ENCODE assay signal across 8 mouse cellular contexts in genomic region chr2:90846955-90847680, GRCm38 (mm10). TPM values are rescaled to one million over a fixed set of nuclear protein-coding genes. Genes with fewer than 3 reads are reported as not detected.
DNase-seq lines count a peak whose midpoint lies in the region; ATAC-seq and TF ChIP-seq lines count a peak whose summit lies in the region.

Gene Mtch2, plus strand, starts transcription at chr2:90847155.

- no peak for TF ChIP-seq EP300 in lung, postnatal 0 days (IDR thresholded peaks at IDR 0.05)

- under 1% methylated on average over 67 of the region's 67 CpGs for WGBS in hindbrain, embryonic 10.5 days
- WGBS in lung, postnatal 0 days = under 1% methylated on average over 51 of the region's 67 CpGs

- DNase-seq in MN1 (ENCODE audit: low spot score) = peak; percentile 98
- peak; percentile 98 for DNase-seq in cerebellum, adult 9-10 months
- DNase-seq in hindbrain, embryonic 10.5 days (ENCODE audit: low spot score) = peak; percentile 97
- DNase-seq in layer of hippocampus, adult 9-11 months = peak; percentile 98
- peak; percentile 99 for DNase-seq in lung, postnatal 0 days (ENCODE audit: low spot score)
- peak; percentile 98 for DNase-seq in ovary, postnatal 14 days (ENCODE audit: low spot score)
- DNase-seq in thymus, postnatal 14 days = peak; percentile 98

- TF ChIP-seq CTCF in lung, postnatal 0 days (IDR thresholded peaks at IDR 0.05) = no peak

- peaks cover 30% of the 10 kb centered on the region for H3K36me3 ChIP-seq in hindbrain, embryonic 10.5 days
- peaks cover 5% of the 10 kb centered on the region; the same call in 1 of the 2 replicates for H3K36me3 ChIP-seq in lung, postnatal 0 days (ENCODE audit: insufficient read depth, low read length)

- H3K27me3 ChIP-seq in hindbrain, embryonic 10.5 days (ENCODE audit: insufficient read depth, poor library complexity, severe bottlenecking) = 0 out of 2 replicates have a peak, but pooled peaks cover 3% of the 10 kb centered on the region
- H3K27me3 ChIP-seq in lung, postnatal 0 days (replicated peaks; ENCODE audit: insufficient read depth, low read length) = no peaks in the 10 kb centered on the region

- peak within 1 kb of the TSS; percentile 92 for H3K27ac ChIP-seq in hindbrain, embryonic 10.5 days
- H3K27ac ChIP-seq in lung, postnatal 0 days (ENCODE audit: low read length) = peak within 1 kb of the TSS; percentile 92

- no peaks in the 10 kb centered on the region for H3K9me3 ChIP-seq in hindbrain, embryonic 10.5 days
- H3K9me3 ChIP-seq in lung, postnatal 0 days (ENCODE audit: low read length) = no peaks in the 10 kb centered on the region

- H3K4me2 ChIP-seq in lung, postnatal 0 days (replicated peaks; ENCODE audit: low read depth, low read length) = peak within 1 kb of the TSS; percentile 75

- ATAC-seq in frontal cortex, adult (ENCODE audit: low TSS enrichment) = peak; percentile 86
- peak; percentile 96 for ATAC-seq in lung, postnatal 0 days

- H3K9ac ChIP-seq in lung, postnatal 0 days (replicated peaks; ENCODE audit: low read depth) = peak within 1 kb of the TSS; percentile 90

- peak within 1 kb of the TSS; percentile 81 for H3K4me3 ChIP-seq in hindbrain, embryonic 10.5 days
- peak within 1 kb of the TSS; percentile 85 for H3K4me3 ChIP-seq in lung, postnatal 0 days (ENCODE audit: low read depth, low read length)

- H3K4me1 ChIP-seq in hindbrain, embryonic 10.5 days (replicated peaks) = peaks cover 21% of the 10 kb centered on the region
- H3K4me1 ChIP-seq in lung, postnatal 0 days (ENCODE audit: insufficient read depth, low read depth, low read length) = no peaks in the 10 kb centered on the region; the same call in 1 of the 2 replicates

RNA-seq across cellular contexts. Expression of gene Mtch2, which starts in this region (rescaled TPM):
- 234 and 244 TPM in 2 replicates for polyA plus RNA-seq in hindbrain, embryonic 10.5 days (2016; fragmentation: Nextera tagmentation; extraction: Ambion mirVana)
- polyA plus RNA-seq in lung, postnatal 0 days (2015; fragmentation: Nextera tagmentation; extraction: Ambion mirVana) = 193 and 200 TPM in 2 replicates

Comparison
In these comparisons a context has a peak if more than half of its experiments do, and no peak if none do; other contexts are left out.
1. Peak in every context shown above with its lines: DNase-seq, ATAC-seq, H3K4me3 ChIP-seq and H3K27ac ChIP-seq.